Mouse (Mus musculus) gonadal fat pad, adult 2 months (tissue): ENCODE data around the gene Olfr346. TPM values are rescaled to one million over a fixed set of nuclear protein-coding genes. Genes with fewer than 3 reads are reported as not detected.

Experiments
- DNase-seq: peaks from one replicate; pipeline ENCODE4 v3.0.0-alpha.2; 2012; ENCODE audit warnings: low read depth
- polyA plus RNA-seq: library from polyadenylated mRNA; depleted of rRNA; stranded (reverse); fragments of >200 nt; gene quantifications from 2 replicates; pipeline ENCODE4 v1.2.3, GENCODE M21; 2012; rRNA removed

The Olfr346 gene
- polyA plus RNA-seq, result not detected in 2 replicates

DNA sequence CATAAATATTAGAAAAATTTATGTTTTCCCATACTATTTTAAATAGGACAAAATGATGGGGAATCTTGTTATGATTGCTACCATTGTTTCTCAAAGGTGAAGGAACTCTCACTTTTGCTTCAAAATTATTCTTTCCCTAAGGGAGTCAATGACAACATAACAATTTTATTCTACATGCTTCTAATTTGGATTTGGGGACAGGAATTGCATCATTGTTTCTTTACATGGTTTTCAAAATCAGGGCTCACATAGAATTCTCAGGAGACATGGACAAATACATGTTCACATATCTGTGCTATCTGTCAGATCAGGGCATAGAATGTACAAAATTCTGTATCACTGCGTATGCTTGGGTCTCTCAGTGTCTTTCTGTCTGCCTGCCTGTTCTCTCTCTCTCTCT, at the start of gene Olfr346:
TSS of gene Olfr346 (plus strand) at position 301 of the 400 bp plus-strand sequence.
- no peak for DNase-seq

DNA sequence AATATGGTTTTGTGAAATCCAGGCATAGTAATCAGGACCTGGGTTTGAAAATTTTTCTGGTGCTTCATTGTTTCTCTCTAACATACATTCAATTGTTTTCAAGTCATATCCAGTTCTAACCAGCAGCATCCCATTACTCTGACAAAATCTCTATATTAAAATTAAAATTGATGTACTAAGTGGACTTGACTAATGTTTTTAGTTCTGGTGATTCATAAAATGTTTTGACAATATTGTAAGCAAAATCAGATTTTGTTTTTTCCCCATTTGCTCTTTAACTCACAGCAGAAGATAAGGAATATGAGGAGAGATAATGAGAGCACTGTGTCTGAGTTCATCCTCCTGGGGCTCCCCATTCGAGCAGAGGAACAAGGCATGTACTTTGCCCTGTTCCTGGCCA, 45.8 kb upstream of the Olfr346 start, which contains the start of gene Olfr345:
TSS of gene Olfr345 (plus strand) at position 301 of the 400 bp plus-strand sequence.
- no peak for DNase-seq

DNA sequence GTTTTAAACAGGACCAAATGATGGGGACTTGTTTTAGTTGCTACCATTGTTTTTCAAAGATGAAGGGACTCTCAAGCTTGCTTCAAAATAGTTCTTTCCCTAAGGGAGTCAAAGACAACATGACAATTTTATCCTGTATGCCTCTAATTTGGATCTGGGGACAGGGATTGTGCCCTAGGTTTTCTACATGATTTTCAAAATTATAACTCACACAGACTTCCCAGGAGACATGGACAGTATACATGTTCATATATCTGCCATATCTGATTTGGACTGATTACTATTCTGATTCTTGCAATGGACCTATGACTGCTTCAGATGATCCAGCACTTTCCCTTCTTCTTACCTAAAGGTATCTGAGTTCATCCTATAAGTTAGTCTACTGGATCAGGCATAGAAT, 46.0 kb downstream of the Olfr346 start, which contains the start of gene Olfr347:
TSS of gene Olfr347 (plus strand) at position 301 of the 400 bp plus-strand sequence.
- no peak for DNase-seq

DNA sequence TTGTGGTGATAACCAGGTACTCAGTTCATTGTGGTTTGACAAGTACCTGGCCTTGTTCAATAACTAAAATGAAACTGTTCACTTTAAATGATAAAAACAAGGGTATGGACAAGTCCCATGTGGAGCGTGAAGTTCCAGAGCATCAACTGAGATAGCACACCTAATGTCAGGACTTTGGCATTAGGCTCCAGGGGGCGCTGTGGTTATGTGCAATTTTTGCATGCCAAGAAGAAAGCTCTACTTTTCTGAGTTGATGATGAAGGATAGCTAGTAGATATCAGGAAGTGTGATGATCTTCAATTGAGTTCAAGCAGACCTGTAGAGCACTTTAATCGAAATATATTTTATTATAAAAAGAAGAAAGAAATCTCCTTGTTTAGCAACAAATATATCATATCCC, 50.6 kb downstream of the Olfr346 start:
- DNase-seq, result no peak

Other genes with a start within 250 kb of the Olfr346 start
- not detected in 2 replicates for gene Olfr340, start 233.2 kb upstream of the Olfr346 start, polyA plus RNA-seq
- not detected in 2 replicates for gene Olfr341, start 203.3 kb upstream of the Olfr346 start, polyA plus RNA-seq
- not detected in 2 replicates for gene Olfr342, start 160.8 kb upstream of the Olfr346 start, polyA plus RNA-seq
- not detected in 2 replicates for gene Olfr344, start 119.1 kb upstream of the Olfr346 start, polyA plus RNA-seq
- gene Olfr345, start 45.7 kb upstream of the Olfr346 start, polyA plus RNA-seq, result not detected in 2 replicates
- not detected in 2 replicates for gene Olfr347, start 46.1 kb downstream of the Olfr346 start, polyA plus RNA-seq
- not detected in 2 replicates for gene Olfr348, start 98.5 kb downstream of the Olfr346 start, polyA plus RNA-seq
- not detected in 2 replicates for gene Olfr50, start 104.8 kb downstream of the Olfr346 start, polyA plus RNA-seq
- gene Olfr3, start 131.2 kb downstream of the Olfr346 start, polyA plus RNA-seq, result not detected in 2 replicates
- not detected in 2 replicates for gene Olfr350, start 160.5 kb downstream of the Olfr346 start, polyA plus RNA-seq
- not detected in 2 replicates for gene Olfr351, start 176.9 kb downstream of the Olfr346 start, polyA plus RNA-seq
- not detected in 2 replicates for gene Olfr352, start 182.7 kb downstream of the Olfr346 start, polyA plus RNA-seq
- gene Olfr353, start 207.1 kb downstream of the Olfr346 start, polyA plus RNA-seq, result not detected in 2 replicates
- not detected in 2 replicates for gene Olfr354, start 219.9 kb downstream of the Olfr346 start, polyA plus RNA-seq
- gene Olfr355, start 243.1 kb downstream of the Olfr346 start, polyA plus RNA-seq, result not detected in 2 replicates